Mouse (Mus musculus) neural tube, embryonic 13.5 days (tissue): ENCODE results near the gene Ecpas. TPM values are rescaled to one million over a fixed set of nuclear protein-coding genes. Genes with fewer than 3 reads are reported as not detected.

Source experiments
- ATAC-seq: fragments of 200-750 bp; cut with Nextera tagmentation; 2 replicates; pipeline ENCODE4 v1.8.0; 2017; ENCODE audit warnings: low read depth, mild to moderate bottlenecking, moderate TSS enrichment, moderate library complexity
- H3K27ac ChIP-seq: fragments of 300-500 bp; sonication (generic); replicated peaks from 2 replicates; pipeline ENCODE4 v1.5.1; 2015; ENCODE audit warnings: moderate library complexity, mild to moderate bottlenecking, inconsistent platforms
- H3K27me3 ChIP-seq: fragments of 300-500 bp; sonication (generic); 2 replicates; pipeline ENCODE4 v1.6.1; 2015; ENCODE audit warnings: mild to moderate bottlenecking, inconsistent platforms
- H3K36me3 ChIP-seq: fragments of 300-500 bp; sonication (generic); 2 replicates; pipeline ENCODE4 v1.6.1; 2015; ENCODE audit warnings: mild to moderate bottlenecking, inconsistent platforms
- H3K4me1 ChIP-seq: fragments of 300-500 bp; sonication (generic); replicated peaks from 2 replicates; pipeline ENCODE4 v1.6.1; 2015; ENCODE audit warnings: inconsistent platforms
- H3K4me2 ChIP-seq: fragments of 300-500 bp; sonication (generic); 2 replicates; pipeline ENCODE4 v1.6.1; 2015; ENCODE audit warnings: inconsistent platforms, mild to moderate bottlenecking, moderate library complexity
- H3K4me3 ChIP-seq: fragments of 300-500 bp; sonication (generic); 2 replicates; pipeline ENCODE4 v1.5.1; 2015; ENCODE audit warnings: mild to moderate bottlenecking, inconsistent platforms
- H3K9ac ChIP-seq: fragments of 300-500 bp; sonication (generic); 2 replicates; pipeline ENCODE4 v1.6.1; 2015; ENCODE audit warnings: moderate library complexity, mild to moderate bottlenecking, inconsistent platforms
- H3K9me3 ChIP-seq: fragments of 300-500 bp; sonication (generic); 2 replicates; pipeline ENCODE4 v1.6.1; 2016; ENCODE audit warnings: inconsistent platforms
- WGBS: fragments of 180-500 bp; shearing (Covaris S2); methylation state at CpG from one replicate; pipeline ENCODE4 v1.1.7; 2015; 5-methylcytosine and 5-hydroxymethylcytosine counted together
- polyA plus RNA-seq: library from polyadenylated mRNA; unstranded; fragments of >200 nt; fragmentation: Nextera tagmentation; extraction: Ambion mirVana; gene quantifications from 2 replicates; pipeline ENCODE4 v1.2.1, GENCODE M21; 2015

Gene Ecpas
- polyA plus RNA-seq, 1 experiment from 2014 or later: 27.0 TPM

GRCm38 (mm10) chr4:58825921-58826320 lies 86.6 kb downstream of the Ecpas start:
- ATAC-seq: no peak
- Histone ChIP-seq H3K9me3 (no peaks in the 10 kb centered on the region), H3K4me3 (no peak overlapping the region), H3K4me2 (no peak overlapping the region), H3K9ac (no peak overlapping the region), H3K4me1 (no peaks in the 10 kb centered on the region), H3K36me3 (peaks cover 58% of the 10 kb centered on the region), H3K27ac (no peak overlapping the region), H3K27me3 (no peaks in the 10 kb centered on the region)
- WGBS: 87% methylated on average over 4 of the region's 4 CpGs

- Histone ChIP-seq H3K4me1 (no peaks in the 10 kb centered on the region), H3K36me3 (no peaks in the 10 kb centered on the region), H3K27me3 (no peaks in the 10 kb centered on the region), H3K9ac (no peak within 1 kb of the TSS), H3K27ac (no peak within 1 kb of the TSS), H3K9me3 (no peaks in the 10 kb centered on the region), H3K4me2 (no peak within 1 kb of the TSS), H3K4me3 (no peak within 1 kb of the TSS)
- ATAC-seq: no peak
Observed at GRCm38 (mm10) chr4:58787616-58788015, 124.9 kb downstream of the Ecpas start, which contains the start of gene Olfr267. TSS of gene Olfr267 (minus strand) at chr4:58787716.

GRCm38 (mm10) chr4:58786659-58787058 lies 125.9 kb downstream of the Ecpas start:
- Histone ChIP-seq H3K4me3 (no peak overlapping the region), H3K4me2 (no peak overlapping the region), H3K27ac (no peak overlapping the region), H3K4me1 (no peaks in the 10 kb centered on the region), H3K27me3 (no peaks in the 10 kb centered on the region), H3K9ac (no peak overlapping the region), H3K9me3 (no peaks in the 10 kb centered on the region), H3K36me3 (no peaks in the 10 kb centered on the region)
- ATAC-seq: no peak
- WGBS: 79% methylated on average over 3 of the region's 3 CpGs

GRCm38 (mm10) chr4:58763417-58763816 lies 149.1 kb downstream of the Ecpas start:
- no peaks in the 10 kb centered on the region for H3K9me3 ChIP-seq
- no peak overlapping the region for H3K4me3 ChIP-seq
- WGBS: 87% methylated on average over 3 of the region's 3 CpGs
- no peak overlapping the region for H3K4me2 ChIP-seq
- H3K27ac ChIP-seq: no peak overlapping the region
- H3K9ac ChIP-seq: no peak overlapping the region
- H3K27me3 ChIP-seq: no peaks in the 10 kb centered on the region
- no peak for ATAC-seq
- H3K4me1 ChIP-seq: no peaks in the 10 kb centered on the region
- H3K36me3 ChIP-seq: no peaks in the 10 kb centered on the region

- 71% methylated on average over 2 of the region's 2 CpGs for WGBS
- ATAC-seq: no peak
- no peak overlapping the region for H3K9ac ChIP-seq
Observed at GRCm38 (mm10) chr4:58749510-58749909, 163.0 kb downstream of the Ecpas start.

GRCm38 (mm10) chr4:58749101-58749500 lies 163.4 kb downstream of the Ecpas start:
- ATAC-seq: no peak
- no peak overlapping the region for H3K9ac ChIP-seq
- WGBS: 65% methylated on average over 10 of the region's 10 CpGs
- no peaks in the 10 kb centered on the region for H3K27me3 ChIP-seq
- H3K9me3 ChIP-seq: no peaks in the 10 kb centered on the region
- no peaks in the 10 kb centered on the region for H3K36me3 ChIP-seq
- no peak overlapping the region for H3K4me2 ChIP-seq
- H3K27ac ChIP-seq: no peak overlapping the region
- no peak overlapping the region for H3K4me3 ChIP-seq
- H3K4me1 ChIP-seq: no peaks in the 10 kb centered on the region

More at GRCm38 (mm10) chr4:58749510-58749909, 163.0 kb downstream of the Ecpas start:
- Histone ChIP-seq H3K27ac (no peak overlapping the region), H3K27me3 (no peaks in the 10 kb centered on the region), H3K36me3 (no peaks in the 10 kb centered on the region), H3K9me3 (no peaks in the 10 kb centered on the region), H3K4me1 (no peaks in the 10 kb centered on the region), H3K4me3 (no peak overlapping the region), H3K4me2 (no peak overlapping the region)

Other genes with a start within 250 kb of the Ecpas start
- not detected in 2 replicates for gene Olfr267, start 125.0 kb downstream of the Ecpas start, polyA plus RNA-seq
- 0.44 and 0.47 TPM in 2 replicates for gene Zkscan16, start 30.9 kb upstream of the Ecpas start, polyA plus RNA-seq
- gene Ptgr1, start 74.4 kb upstream of the Ecpas start, polyA plus RNA-seq: 5.8 and 6.8 TPM in 2 replicates
- gene Dnajc25, start 82.3 kb upstream of the Ecpas start, polyA plus RNA-seq: 4.3 and 6.8 TPM in 2 replicates
- gene Gm20503, start 90.5 kb upstream of the Ecpas start, polyA plus RNA-seq: 4.8 and 10.0 TPM in 2 replicates
- gene Gng10, start 122.3 kb upstream of the Ecpas start, polyA plus RNA-seq: 150 and 161 TPM in 2 replicates
- not detected in 2 replicates for gene AI481877, start 226.2 kb upstream of the Ecpas start, polyA plus RNA-seq